Mouse (Mus musculus) spleen, adult 2 months (tissue): ENCODE data around the gene Klf2.

Experiments
- CTCF ChIP-seq: fragments of 200-500 bp; IDR thresholded peaks from 2 replicates; pipeline ENCODE4 v1.5.1; 2011; ENCODE audit warnings: mild to moderate bottlenecking, inconsistent platforms; ENCODE audit not compliant: insufficient read depth, insufficient read length, insufficient replicate concordance; ENCODE audit errors: extremely low read depth
- POLR2A ChIP-seq: fragments of 200-500 bp; IDR thresholded peaks from 2 replicates; pipeline ENCODE4 v1.6.1; 2011; ENCODE audit warnings: low read depth, low read length, inconsistent platforms

DNA sequence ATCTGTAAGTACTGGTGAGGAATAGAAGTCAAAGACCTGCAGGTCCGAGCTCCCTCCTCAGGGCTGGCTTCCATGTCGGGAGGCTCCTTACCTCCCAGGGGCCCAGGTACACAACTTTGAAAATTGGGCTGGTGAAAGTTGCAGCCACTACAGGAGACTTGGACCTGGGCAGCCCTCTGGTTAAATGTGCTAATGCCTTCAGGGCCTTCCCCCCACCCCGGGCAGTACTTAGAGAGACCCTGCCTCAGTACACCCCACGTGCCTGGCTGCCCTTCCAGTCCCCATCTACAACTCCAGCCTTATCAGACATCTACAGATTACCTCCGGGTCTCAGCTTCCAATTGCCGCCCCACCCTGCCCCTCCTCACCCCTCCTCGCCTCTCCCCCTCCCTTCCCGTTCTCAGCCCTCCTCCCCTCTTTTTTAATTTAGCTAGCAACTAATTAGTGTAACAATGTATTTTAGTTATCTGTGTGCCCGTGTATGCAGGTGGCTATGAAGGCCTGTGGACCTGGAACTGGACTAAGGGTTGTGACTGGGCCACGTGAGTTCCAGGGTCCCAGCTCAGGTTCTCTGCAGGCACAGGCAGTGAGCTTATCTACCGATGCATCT lies 47.7 kb upstream of the Klf2 start:
- TF ChIP-seq CTCF (no peak), POLR2A (no peak)
